Mouse (Mus musculus) heart, adult 18-20 months (tissue): Measurements from ENCODE around the gene Neurod2. TPM values are rescaled to one million over a fixed set of nuclear protein-coding genes. Genes with fewer than 3 reads are reported as not detected.
A peak's percentile ranks its signal among the peaks of the same experiment; 100 is the strongest.

Source experiments
- DNase-seq, 2 experiments: peaks; one replicate each; pipeline ENCODE4 v3.0.0; 2021 to 2022; ENCODE audit warnings: mixed read lengths in 1 of 2
- total RNA-seq, 2 experiments: library from RNA; stranded (reverse); gene quantifications; 2 replicates each; pipeline ENCODE4 v1.2.3; 2021

Neurod2 gene
- total RNA-seq, 2 experiments from 2014 or later: not detected

DNA sequence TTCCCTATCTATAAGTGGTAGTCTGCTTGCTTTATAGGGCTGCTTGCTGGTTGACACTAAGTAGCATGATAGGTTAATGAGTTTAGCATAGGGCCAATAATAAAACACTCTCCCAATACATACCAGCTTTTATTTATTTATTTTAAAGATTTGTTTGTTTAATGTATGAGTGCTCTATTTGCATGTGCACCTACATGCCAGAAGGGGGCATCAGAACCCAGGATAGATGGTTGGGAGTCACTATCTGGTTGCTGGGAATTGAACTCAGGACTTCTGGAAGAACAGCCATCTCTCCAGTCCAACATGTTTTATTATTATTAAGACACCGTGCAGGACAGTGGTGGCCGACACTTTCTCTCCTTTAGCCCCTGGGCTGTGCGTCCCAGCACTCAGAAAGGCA is 2.7 kb upstream of the Neurod2 start:
- DNase-seq: no peak

DNA sequence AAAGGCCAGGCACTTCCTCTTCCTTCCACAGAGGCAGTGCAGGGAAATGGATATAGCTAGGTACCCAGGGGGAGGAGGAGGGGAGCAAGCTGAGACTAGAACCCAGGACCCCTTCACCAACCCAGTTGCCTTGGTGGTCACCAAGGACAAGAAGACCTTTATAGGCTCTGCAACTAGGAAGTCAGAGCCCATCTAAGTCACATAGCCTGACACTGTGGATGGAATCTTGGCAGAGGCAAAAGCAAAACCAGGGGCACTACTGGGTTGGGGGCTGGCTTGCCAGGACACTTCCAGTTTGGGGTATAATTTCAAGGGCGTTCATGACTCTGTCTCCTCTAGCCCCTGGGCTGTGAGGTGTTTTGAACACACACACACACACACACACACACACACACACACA is 2.0 kb upstream of the Neurod2 start:
- no peak for DNase-seq

DNA sequence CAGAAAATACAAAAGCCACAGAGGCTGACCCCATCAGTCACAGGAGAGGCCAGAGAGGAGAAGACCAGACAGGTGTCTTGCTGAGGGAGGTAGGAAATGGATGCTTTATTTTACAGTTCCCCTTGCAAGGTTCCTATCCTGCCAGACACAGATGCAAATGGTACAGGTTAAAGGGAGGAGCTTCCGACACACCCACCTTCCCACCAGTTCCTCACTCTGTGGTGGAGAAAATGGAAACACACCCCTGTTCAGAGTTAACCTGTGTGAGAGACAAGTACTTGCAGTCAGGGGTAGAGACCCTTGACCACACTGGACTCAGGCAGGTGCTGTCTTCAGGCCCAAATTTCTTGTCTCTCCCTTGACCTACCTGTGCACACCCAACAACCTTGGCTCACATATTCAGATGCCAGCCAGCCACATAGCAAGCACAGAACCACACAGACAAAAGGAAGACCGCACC is 1.3 kb upstream of the Neurod2 start:
- DNase-seq: no peak

DNA sequence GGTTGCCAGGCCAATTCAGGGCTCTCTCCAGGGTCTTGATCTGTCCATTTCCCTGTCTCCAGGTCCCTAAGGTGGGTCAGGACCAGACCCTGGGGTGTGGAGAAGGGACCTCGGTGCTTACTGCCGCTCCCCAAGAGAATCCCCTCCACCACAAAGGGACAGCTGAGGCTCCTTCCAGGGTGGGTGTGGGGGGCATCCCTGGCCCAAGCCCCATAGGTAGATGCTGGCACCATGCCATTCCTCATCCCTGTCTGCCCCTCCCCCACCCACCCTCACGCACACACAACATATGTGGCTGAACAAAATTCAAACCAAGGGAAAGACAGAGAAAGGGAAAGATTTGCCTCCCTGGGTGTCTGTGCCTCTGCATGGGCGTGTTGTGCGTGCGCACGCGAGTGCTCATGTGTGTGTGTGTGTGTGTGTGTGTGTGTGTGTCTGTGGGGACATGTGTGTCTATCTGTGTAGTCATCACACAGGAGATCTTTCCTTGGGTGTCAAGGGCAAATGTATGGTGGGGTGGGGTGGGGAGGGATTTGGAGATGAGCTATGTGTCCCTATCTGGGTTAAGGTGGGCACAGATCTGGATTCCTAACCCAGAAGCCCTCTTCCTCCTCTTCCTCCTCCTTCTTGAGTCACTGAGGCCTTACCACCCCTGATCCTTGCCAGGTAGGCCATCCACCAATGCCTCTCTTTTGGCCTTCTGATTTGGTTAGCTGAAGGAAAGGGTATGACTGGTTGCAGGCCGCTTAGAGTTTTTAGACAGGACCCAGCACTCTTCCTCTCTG is 704 bp upstream of the Neurod2 start:
- no peak for DNase-seq

DNA sequence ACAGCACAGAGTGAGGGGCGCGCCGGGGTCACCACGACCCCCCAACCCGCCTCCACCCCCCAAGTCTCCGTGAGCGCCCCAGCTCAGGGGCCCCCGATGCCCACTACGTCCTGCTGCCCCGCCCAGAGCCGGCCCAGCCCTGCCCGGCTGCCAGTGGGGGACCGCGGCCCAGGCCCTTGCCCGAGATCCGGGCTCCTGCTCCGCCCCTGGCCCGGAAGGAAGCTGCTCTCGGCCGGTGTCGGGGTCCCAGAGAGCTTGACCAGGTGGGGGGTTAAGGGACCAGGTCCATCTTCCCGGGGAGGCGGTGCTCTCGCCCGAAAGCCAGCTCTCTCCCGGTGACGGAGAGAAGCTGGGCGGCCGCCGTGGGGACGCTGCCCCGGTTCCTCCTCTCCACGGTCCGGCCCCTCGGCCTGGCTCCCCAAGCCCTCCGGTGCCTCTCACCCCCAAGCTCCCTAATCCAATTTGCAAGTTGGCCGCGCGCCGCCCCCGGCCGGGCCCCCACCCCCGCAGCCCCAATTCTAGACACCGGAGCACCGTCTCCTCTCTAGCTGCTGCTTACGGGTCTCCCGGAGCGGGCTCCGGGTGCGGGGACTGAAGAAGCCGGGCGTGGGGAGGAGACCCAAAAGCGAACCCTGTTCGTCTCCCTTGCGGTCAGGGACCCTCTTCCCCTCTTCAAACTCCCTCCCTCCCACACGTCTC is 928 bp downstream of the Neurod2 start:
- DNase-seq: no peak

DNA sequence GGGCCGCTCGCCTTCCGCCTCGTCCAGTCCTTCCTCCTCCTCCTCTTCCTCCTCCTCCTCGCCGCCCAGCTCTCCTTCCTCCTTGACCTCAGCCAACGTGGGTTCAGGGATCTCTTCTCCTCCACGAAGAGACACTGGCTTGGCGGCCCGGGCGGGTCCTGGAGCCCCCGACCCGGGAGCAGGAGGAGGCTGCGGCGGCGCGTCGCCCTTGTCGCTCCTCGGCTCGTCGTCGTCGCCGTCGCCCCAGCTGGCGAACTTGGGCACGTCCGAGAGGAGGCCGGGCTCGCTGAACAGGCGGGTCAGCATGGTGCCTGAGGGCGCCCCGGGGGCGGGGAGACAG is 1.4 kb downstream of the Neurod2 start:
- DNase-seq: no peak

DNA sequence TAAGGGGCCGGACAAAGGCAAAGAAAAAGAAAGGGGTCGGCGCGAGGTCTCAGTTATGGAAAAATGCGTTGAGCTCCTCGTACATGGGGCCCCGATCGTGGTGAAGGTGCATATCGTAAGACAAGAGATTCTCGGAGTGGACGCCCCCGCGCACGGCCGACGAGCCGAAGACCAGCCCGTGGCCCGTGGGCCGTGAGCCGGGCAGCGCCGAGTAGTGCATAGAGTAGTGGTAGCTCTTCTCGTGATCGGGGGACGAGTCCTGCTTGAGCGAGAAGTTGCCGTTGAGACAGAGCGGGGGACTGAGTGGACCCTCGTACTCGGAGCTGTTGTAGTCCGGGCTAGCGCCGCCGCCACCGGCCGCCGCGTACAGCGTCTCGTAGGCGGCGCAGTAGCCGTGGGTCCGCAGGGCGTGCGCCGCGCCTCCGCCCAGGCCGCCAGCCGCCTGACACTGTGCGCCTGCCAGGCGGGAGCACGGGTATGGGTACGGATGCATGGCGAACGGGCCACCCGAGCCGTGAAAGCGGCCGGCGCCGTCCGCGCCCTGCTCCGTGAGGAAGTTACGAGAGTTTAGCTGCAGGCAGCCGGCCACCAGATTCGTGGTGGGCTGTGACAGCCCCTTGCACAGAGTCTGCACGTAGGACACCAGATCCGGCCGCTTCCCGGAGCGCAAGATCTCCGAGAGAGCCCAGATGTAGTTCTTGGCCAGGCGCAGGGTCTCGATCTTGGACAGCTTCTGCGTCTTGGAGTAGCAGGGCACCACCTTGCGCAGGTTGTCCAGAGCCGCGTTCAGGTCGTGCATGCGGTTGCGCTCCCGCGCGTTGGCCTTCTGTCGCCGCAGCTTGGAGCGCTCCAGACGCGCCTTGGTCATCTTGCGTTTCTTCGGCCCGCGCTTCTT is 2.1 kb downstream of the Neurod2 start:
- DNase-seq: peak in 1 of 2 experiments; percentile 29

DNA sequence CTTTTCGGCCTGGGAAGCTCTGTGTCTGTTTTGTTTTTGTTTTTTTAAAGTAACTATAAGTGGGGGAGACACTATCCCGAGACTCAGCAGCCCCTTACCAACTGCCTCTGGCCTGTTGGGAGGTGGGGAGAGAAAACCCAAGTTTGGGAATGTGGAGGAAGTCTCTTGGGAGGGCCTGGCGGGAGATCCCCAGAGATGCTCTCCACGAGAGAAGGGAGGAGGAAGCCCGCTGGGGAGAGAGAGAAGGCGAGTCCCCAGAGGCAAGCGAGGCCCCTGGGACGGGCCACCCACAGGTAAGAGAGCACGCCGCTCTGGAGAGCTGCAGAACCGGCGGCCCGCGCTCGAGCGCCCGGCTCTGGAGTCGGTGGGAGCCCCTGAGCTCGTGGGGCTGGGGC is 2.7 kb downstream of the Neurod2 start:
- no peak for DNase-seq

DNA sequence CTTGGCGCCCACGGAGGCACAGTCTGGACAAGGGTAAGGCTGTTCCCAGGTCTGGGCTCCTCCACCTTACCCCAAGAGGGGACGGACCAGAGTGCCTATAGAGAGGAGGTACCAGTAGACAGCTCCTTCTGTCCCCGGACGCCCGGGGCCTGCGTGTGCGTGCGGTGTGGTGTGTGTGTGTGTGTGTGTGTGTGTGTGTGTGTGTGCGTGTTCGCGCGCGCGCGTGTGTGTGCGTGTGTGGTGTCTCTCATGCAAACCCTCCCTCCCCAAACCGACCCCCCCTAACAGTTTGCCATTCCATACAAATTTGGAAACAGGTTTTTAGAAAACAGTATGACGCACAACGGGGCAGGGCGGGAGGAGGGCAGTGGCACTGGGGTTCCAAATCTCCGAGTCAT is 3.6 kb downstream of the Neurod2 start:
- DNase-seq: no peak

DNA sequence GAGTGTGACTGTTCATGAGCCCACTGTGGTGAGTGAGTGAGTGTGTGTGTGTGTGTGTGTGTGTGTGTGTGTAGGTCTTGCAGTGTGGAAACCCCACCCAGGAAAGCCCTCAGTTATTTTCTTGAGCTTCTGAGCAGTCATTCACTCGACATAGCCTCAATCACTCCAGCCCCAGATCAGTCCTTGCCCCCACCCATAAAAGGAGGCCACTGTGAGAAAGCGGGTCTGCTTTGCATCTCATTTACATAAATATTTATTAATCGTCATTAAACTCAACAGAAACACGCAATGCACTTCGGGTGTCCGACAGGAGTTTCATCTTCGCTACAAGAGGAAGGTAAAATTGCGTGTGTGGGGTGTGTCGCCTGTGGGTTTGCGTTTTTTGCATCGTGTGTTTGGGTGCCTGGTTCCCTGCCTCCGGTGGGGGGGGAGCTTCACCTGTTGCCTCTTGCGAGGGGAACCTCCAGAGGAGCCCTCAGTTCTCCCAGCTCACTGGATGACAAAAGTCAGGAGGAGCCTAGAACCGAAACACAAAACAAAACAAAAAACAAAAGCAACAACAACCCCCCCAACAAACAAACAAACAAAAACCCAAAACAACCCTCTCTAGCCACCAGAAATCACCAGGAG is 4.1 kb downstream of the Neurod2 start:
- DNase-seq: no peak

DNA sequence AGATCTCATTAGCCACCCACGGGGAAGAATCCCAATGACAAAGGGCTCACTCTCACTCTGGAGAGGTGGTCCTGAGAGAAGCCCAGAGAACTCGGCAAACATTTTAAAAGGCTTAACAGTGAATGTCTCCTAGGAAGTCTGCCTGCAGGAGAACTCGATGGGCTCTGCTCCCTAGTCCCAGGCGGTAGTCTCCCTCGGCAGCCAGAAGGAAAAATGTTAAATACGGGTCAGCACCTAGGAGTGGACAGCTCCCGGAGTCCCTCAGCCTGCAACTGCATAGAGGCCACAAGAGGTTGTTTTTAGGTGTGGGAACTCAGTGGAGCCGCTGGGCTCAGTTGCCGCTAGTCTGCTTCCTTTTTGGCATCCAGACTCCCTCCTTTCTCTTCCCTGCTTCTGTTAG is 5.5 kb downstream of the Neurod2 start:
- DNase-seq: peak in 1 of 2 experiments; percentile 47

DNA sequence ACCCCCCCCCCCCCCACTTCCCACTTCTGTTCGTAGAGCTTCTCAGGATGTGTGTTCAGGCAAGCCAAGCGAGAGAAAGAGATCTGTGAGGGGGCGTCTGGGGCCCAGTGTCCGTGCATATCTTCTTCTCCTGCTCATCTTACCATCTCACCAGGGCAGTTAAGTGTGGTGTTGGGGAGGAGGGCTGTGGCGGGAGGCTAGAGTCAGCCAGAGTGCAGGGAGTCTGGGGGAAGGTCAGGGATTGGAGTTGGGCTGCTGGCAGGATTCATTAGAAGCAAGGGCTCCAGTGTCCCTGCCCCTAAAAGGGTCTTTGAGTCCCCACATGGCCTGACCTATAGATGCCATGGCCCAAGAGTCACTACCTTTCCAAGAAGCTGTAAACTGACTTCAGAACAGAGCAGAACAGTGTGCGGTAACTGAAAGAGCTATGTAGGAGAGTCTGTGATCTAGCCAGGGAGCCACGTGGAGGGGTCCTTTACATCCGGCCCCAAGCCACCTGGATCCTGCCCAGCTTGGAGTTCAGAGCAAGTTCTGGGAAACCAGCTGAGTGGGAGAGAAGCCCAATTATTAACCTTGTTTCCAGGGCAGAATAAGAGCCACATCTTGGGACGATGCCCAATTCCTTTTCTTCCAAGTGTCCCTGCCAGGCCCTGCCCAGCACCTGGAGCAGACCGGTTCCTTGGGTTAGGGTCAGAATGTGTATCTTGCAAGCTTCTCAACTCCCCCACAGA is 6.1 kb downstream of the Neurod2 start:
- no peak for DNase-seq

DNA sequence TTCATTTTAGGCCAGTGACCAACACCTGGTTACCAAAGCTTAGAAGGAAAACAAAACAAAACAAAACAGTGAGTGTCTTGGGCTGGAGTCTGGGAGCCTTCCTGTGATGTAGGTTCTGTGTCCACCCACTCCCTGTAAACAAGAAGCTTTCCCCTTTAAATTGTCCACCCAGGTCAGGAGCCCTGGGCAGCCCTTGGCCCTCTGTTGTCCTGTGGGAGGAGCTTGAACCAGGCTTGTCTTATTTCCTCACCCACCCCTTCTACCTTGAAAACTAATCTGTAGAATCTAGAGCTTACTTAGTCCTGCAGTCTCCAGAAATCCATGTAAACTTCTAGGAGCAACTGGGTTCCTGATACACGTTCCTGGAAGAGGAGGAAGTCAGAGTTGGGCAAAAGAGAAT is 7.3 kb downstream of the Neurod2 start:
- no peak for DNase-seq

DNA sequence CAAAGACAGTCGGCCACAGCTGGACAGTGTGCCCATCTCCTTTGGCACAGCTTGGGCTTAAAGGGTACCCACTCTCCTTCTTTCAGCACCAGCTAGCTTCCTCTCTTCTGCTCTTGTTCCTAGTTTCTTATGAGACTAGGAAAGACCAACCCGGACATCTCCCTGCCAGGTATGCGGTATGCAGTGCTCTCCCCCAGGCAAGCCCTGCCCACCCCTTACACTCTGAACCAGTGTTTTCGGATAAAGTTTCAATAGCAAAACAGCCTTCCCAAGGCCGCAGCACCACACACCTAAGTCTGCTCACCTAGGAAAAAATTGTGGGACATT is 7.8 kb downstream of the Neurod2 start:
- no peak for DNase-seq

DNA sequence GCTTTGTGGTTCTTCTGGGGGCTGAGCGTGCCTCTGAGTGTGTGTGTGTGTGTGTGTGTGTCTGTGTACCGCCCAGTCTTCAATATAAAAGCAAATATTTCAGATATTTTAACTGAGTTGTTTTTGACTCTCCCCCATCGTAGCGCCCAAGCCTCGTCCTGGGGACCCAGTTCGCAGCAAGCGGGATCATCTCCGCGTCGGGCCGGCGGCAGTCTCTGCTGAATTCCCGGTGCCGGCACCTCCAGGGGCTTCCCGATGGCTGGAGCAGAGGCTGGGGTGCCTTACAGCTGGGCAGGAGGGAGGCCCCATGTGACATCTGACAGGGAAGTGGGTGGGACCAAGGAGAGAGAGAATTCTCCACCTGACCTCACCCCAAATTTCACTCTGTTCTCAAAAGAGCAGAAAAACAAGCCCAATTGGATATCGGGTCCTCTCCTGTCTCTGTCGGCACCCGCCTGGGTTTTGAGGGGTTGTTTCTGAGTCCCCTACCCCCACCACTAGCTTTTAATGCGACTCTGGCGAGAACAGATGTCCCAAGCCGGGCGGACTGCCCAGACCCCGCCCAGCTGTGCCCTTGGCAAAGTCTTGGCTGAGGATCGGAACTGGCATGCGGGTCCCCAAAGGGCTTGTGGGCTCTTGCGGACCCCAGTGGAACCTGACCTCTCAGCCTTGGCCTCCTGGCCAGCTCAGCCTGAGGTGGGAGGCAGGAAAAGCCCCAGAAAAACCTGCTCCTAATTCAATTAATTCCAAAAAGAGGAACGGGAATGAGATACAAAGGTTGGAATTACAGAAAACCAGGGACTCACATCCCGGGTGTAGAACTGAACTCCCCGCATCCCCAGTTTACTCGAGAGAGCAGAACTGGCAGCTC is 8.4 kb downstream of the Neurod2 start:
- DNase-seq: no peak

DNA sequence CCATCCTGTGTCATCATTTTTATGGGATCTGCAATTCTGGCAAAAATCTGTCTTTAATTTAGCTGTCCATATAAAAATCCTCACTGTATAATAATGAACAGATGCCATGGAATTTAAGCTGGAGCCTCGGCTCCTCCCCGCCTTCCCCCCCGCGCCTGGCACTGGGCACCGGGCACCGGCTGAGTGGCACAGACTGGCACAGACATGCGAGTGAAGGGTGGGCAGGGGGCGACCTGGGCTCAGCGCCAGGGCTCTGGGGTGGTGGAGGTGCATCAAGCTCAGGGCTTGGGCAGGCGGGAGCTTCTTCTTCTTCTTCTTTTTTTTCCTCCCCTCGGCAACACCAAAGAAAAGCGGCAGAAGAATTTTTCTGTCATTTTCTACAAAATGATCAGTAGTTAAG is 9.1 kb downstream of the Neurod2 start:
- DNase-seq: no peak

DNA sequence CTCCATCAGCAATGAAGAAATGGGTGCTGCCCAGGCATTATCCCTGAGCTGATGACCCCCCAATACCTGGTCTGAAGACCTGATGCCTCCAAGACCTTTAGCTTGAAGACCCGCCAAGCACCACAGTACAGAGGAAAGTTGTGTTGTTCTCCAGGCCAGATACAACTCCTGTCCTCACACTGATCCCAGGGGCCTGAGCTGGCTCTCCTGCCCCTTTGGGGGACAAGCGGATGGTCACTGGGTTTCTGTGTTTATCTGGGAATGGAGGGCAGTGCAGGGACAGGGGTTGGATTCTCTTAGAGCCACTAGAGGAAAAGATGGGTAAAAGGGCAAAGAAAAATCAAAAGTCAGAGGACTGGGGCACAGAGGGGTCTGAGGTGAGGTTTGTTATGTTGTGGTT is 9.5 kb downstream of the Neurod2 start:
- DNase-seq: no peak

DNA sequence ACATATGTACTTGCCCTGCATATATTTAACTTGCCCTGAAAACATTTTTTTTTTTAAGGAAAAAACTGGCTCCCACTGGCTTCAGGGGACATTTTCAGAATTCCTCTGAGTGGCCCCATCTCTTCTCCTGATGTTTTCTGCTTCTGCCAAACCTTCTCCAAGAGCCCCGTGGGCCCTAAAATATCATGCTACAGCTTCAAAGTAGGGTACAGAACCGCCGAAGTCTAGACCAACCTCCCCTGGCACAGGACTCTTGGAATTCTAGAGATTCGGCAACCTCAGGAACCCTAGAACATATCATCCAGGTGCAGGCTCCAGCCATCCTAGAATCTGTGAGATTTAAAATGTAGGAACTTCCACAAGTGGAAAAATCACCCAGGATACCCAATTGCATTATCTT is 9.9 kb downstream of the Neurod2 start:
- no peak for DNase-seq

DNA sequence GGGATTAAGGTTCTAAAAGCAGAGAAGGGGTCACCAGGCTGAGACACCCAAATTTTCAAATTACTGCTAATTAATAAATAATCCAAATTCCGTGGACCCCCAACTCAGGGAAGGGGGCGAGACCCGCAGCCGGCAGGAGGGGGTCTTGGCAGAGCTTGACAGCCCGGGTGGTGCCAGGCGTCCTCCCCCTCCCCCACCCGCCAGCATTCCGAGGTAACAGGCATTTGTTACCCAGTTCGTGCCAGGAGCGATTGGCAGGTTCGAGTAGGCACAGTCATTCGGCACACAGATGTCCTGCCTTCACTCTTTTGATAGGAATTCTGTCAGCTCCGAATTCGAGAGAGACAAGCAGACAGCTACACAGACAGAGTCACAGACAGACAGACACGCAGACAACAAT is 10.3 kb downstream of the Neurod2 start:
- DNase-seq: no peak

DNA sequence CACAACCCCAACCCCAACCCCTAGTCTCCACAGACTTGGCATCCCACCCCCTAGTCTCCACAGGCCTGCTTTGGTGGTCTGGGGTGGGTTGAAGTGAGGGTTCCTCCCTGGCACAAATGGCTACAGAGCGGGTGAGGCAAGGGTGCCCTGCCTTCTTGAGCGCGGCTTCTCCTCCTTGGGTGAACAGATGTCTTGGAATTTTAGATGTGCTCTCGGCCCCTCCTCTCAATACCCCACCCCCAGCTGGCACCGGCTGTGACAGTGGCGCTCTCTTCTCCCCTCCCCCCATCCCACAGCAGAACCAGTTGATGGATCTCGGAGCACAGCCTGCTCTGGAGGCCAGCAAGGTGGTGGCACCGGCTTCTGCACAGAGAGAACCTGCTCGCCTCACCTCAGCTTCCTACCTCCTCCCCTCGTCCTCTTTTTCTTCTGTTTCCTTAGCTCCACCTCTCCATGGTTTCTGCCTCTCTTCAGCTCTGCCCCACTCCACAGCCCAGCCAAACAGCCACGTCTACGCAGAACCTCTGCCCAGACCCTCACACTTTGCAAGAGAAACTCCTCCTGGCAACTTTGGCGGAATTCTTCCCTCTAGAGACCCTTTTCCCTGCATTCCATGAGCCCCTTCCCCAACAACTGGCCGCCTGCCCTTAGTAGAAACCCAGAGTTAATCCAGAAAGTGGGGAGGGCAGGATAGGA is 10.9 kb downstream of the Neurod2 start:
- no peak for DNase-seq
